Mouse (Mus musculus) embryonic stem cell, embryonic (primary cell): Measurements from ENCODE around the gene Nit1.

Experiments used
- CTCF ChIA-PET, 4 experiments: fragments of 300-600 bp in 2 of 4; fragments of 350-600 bp in 2 of 4; sonication (Branson Sonifier 250); formaldehyde crosslinking; loops; one replicate each; lab custom pipeline; 2022; ENCODE audit warnings: inconsistent platforms in 2 of 4; lab: Charles Lee
- POLR2A ChIA-PET, 4 experiments: fragments of 300-600 bp in 2 of 4; fragments of 350-600 bp in 2 of 4; sonication (Branson Sonifier 250); formaldehyde crosslinking; loops; one replicate each; lab custom pipeline; 2022; ENCODE audit warnings: antibody characterized with exemption in 4 of 4, inconsistent platforms in 1 of 4; lab: Charles Lee

Gene Nit1

GRCm38 (mm10) chr1:171345225-171346094 is at the start of gene Nit1, which contains the start of gene Pfdn2:
Gene Nit1, minus strand, starts transcription at chr1:171345646.
Gene Pfdn2, plus strand, starts transcription at chr1:171345670.
- POLR2A ChIA-PET: interaction anchor here (0.6 to 8.7 kb wide), 63 partner anchors 7 to 233 kb away, joined by 3 to 90 read pairs (median 4); partner anchors contain the start of genes Dedd (in 4 of the 4), Klhdc9 (in 3 of the 4), Ppox (in 3 of the 4) and B4galt3 (in 2 of the 4)
- CTCF ChIA-PET: interaction anchor here (0.5 to 2.9 kb wide), 14 partner anchors 11 to 125 kb away, joined by 3 to 14 read pairs (median 4); partner anchors contain the start of gene Klhdc9 (in 2 of the 4)

DNA sequence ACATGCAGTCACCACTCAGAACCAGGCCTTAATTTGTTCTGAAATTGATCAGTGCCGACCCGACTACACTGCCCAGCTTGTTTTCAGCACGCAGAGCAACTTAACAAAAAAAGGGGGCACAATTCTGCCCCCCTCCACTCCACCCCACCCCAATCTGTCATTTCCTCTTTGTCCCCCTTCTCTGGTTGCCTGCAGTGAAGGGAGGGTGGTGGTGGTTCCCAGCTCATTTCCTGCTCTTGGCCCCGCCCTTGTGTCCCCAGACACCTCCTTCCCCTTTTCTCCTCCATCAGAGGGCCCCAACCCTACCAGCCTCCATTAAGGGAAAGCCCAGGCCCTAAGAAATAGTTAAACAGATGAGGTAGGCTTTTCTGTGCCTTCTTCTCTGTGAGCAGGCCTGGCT is 44.7 kb upstream of the Nit1 start:
- POLR2A ChIA-PET: interaction anchor here (0.5 to 2.9 kb wide), 38 partner anchors 8 to 273 kb away, joined by 3 to 18 read pairs (median 4); partner anchors contain the start of genes Klhdc9 (in 3 of the 4), Usf1 (in 3 of the 4), F11r (in 2 of the 4) and Ppox (in 1 of the 4)

GRCm38 (mm10) chr1:171388376-171389102 is 43.1 kb upstream of the Nit1 start, which contains the start of gene Arhgap30:
Gene Arhgap30, plus strand, starts transcription at chr1:171388954.
- ChIA-PET POLR2A (interaction anchor here (0.8 to 2.9 kb wide), 28 partner anchors 8 to 300 kb away, joined by 3 to 18 read pairs (median 5); partner anchors contain the start of genes Usf1 (in 2 of the 4), Cfap126 (in 1 of the 4), Dedd (in 1 of the 4) and F11r (in 1 of the 4)), CTCF (interaction anchor here (0.5 to 2.2 kb wide), 13 partner anchors 8 to 228 kb away, joined by 3 to 10 read pairs (median 3); partner anchors contain the start of gene Klhdc9 (in 1 of the 4))

More for the DNA sequence above, 44.7 kb upstream of the Nit1 start:
- CTCF ChIA-PET: interaction anchor here in 2 of 4 experiments (0.6 to 2.2 kb wide), 6 partner anchors 10 to 174 kb away, joined by 3 to 7 read pairs (median 4); partner anchors contain the start of gene Ppox (in 1 of the 2)

DNA sequence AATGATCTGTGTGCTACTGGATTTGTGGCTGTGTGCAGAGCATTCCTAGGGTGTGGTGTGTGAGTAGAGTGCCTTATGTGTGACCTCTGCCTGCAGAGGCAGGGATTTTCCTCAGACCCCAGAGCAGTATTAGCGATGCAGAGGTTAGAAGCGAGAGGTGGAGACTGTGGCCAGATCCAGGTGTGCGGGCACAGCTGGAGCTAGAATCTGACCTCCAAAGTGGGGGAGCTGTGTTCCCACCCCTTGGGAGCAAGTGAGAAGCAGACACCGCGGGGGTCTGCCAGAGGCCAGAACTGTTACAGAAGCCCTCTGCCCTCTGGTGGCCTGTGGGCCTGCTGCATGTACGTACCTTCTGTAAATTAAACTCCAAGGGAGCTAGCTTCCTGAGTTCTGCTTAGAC is 41.7 kb upstream of the Nit1 start:
- ChIA-PET POLR2A (interaction anchor here in 3 of 4 experiments (0.5 to 2.0 kb wide), 10 partner anchors 9 to 115 kb away, joined by 3 to 7 read pairs (median 4); partner anchors contain the start of genes Klhdc9 (in 3 of the 3) and Usf1 (in 1 of the 3)), CTCF (interaction anchor here (0.5 to 2.2 kb wide), 28 partner anchors 9 to 282 kb away, joined by 3 to 10 read pairs (median 4); partner anchors contain the start of genes Klhdc9 (in 3 of the 4), F11r (in 1 of the 4), Nectin4 (in 1 of the 4) and Usf1 (in 1 of the 4))

DNA sequence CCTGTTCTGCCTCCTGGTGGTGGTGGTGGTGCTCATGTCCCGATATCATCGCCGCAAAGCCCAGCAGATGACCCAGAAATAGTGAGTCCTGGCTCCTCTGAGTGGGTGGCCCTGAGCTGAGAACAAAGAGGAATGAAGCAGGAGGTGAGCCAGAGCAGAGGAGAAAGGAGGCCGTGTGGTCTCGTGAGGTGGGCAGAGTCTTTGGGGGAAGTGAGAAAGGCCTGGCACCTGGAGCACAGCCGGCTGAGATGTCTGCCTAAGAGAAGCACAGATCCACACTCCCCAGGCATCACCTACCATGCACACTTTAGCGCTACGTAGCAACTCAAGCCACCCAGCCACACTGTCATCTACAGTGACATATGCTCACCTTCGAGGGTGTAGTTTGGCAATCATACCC is 39.7 kb upstream of the Nit1 start:
- ChIA-PET POLR2A (interaction anchor here in 3 of 4 experiments (0.5 to 3.9 kb wide), 17 partner anchors 10 to 162 kb away, joined by 3 to 25 read pairs (median 5); partner anchors contain the start of genes Klhdc9 (in 3 of the 3), B4galt3 (in 1 of the 3), F11r (in 1 of the 3) and Nit1 (in 1 of the 3)), CTCF (interaction anchor here in 3 of 4 experiments (0.5 to 1.4 kb wide), 8 partner anchors 16 to 384 kb away, joined by 3 to 8 read pairs (median 4); partner anchors contain the start of genes Adamts4 (in 1 of the 3) and Klhdc9 (in 1 of the 3))

DNA sequence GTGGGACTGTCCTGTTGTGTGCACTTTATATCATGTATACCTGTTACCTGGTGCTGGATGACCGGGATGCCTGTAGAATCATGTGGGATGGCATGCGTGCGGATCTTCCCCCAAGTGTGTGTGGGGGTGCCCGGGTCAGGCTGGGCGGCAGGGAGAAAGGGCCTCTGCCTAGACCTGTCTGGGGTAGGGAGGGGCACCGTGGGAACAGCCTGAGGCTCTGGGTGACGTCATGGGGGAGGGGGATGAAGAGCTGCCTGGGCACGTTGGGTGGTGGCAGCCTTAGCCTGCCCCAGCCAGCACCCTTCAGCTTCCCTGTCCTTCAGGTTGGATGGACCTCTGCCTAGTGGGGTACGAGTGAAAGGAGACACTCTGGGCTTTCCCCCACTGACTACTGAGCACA is 38.9 kb upstream of the Nit1 start:
- ChIA-PET POLR2A (interaction anchor here (0.7 to 3.9 kb wide), 20 partner anchors 9 to 118 kb away, joined by 3 to 25 read pairs (median 4); partner anchors contain the start of genes Klhdc9 (in 3 of the 4), F11r (in 1 of the 4), Nit1 (in 1 of the 4) and Pfdn2 (in 1 of the 4)), CTCF (interaction anchor here (0.6 to 1.4 kb wide), 12 partner anchors 9 to 1000 kb away, joined by 3 to 9 read pairs (median 4); partner anchors contain the start of genes Klhdc9 (in 1 of the 4) and Usf1 (in 1 of the 4))

DNA sequence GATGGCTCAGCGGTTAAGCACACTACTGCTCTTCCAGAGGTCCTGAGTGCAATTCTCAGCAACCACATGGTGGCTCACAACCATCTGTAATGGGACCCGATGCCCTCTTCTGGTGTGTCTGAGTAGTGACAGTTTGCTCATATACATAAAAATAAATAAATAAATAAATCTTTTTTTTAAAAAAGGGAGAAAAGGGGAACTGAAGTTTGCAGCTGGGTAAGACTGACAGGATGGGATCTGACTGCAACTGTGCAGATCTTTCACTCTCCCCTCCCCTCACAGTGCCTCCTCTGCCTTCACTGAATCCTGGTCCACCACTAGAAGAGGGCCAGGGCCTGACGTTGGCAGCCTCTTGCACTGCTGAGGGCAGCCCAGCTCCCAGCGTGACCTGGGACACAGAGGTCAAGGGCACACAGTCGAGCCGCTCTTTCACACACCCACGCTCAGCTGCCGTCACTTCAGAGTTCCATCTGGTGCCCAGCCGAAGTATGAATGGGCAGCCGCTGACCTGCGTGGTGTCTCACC is 36.7 kb upstream of the Nit1 start:
- ChIA-PET CTCF (interaction anchor here in 2 of 4 experiments (1.0 kb wide), 2 partner anchors 21 to 122 kb away, joined by 3 read pairs; no protein-coding TSS in a partner anchor), POLR2A (interaction anchor here in 2 of 4 experiments (0.6 to 1.7 kb wide), 6 partner anchors 8 to 819 kb away, joined by 3 to 6 read pairs (median 3); no protein-coding TSS in a partner anchor)

DNA sequence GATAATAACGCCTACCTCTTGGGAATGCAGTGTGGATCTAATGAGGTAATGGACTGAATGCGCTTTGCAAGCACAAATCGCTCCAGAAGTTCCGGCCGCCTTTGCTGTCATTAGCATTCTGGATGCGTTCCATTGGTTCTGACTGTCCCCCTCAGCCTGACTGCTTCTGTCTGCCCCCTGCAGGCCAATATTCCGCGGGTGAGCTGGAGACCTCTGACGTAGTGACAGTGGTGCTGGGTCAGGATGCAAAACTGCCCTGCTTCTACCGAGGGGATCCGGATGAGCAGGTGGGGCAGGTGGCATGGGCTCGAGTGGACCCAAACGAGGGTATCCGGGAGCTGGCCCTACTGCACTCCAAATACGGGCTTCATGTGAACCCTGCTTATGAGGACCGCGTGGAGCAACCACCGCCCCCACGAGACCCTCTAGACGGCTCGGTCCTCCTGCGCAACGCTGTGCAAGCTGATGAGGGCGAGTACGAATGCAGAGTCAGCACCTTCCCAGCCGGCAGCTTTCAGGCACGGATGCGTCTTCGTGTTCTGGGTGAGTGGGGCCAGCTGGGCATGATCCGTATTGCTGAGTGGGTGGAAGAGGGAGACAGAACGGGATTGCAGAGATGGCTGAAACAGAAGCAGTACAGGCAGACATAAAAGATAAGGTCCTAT is 34.6 kb upstream of the Nit1 start:
- ChIA-PET CTCF (interaction anchor here (0.5 to 2.4 kb wide), 36 partner anchors 9 to 985 kb away, joined by 3 to 15 read pairs (median 4); partner anchors contain the start of genes Nectin4 (in 2 of the 4), Adamts4 (in 1 of the 4), F11r (in 1 of the 4) and Klhdc9 (in 1 of the 4)), POLR2A (interaction anchor here in 3 of 4 experiments (0.6 to 2.2 kb wide), 24 partner anchors 9 to 122 kb away, joined by 3 to 12 read pairs (median 3); partner anchors contain the start of genes Klhdc9 (in 2 of the 3), Arhgap30 (in 1 of the 3), B4galt3 (in 1 of the 3) and Nectin4 (in 1 of the 3))

GRCm38 (mm10) chr1:171378298-171378697 is 32.9 kb upstream of the Nit1 start:
- CTCF ChIA-PET: interaction anchor here in 1 of 4 experiments (1.0 kb wide), 1 partner anchor 9 kb away, joined by 3 read pairs; no protein-coding TSS in a partner anchor
- POLR2A ChIA-PET: interaction anchor here in 1 of 4 experiments (0.8 to 1.3 kb wide), 4 partner anchors 10 to 48 kb away, joined by 3 to 4 read pairs (median 3); partner anchors contain the start of genes Nit1 and Pfdn2

GRCm38 (mm10) chr1:171375646-171376097 is 30.2 kb upstream of the Nit1 start:
- CTCF ChIA-PET: interaction anchor here in 2 of 4 experiments (0.7 to 1.4 kb wide), 3 partner anchors 9 to 180 kb away, joined by 3 to 6 read pairs (median 4); partner anchors contain the start of gene Pcp4l1 (in 1 of the 2)

GRCm38 (mm10) chr1:171373946-171374345 is 28.5 kb upstream of the Nit1 start:
- ChIA-PET CTCF (interaction anchor here in 3 of 4 experiments (0.6 to 6.0 kb wide), 9 partner anchors 11 to 128 kb away, joined by 3 to 43 read pairs (median 4); partner anchors contain the start of genes Klhdc9 (in 2 of the 3) and Arhgap30 (in 1 of the 3)), POLR2A (interaction anchor here in 3 of 4 experiments (0.6 to 3.9 kb wide), 22 partner anchors 8 to 1962 kb away, joined by 3 to 22 read pairs (median 4); partner anchors contain the start of genes Klhdc9 (in 2 of the 3), Nit1 (in 2 of the 3), Pfdn2 (in 2 of the 3) and Dedd (in 1 of the 3))

More at GRCm38 (mm10) chr1:171375646-171376097, 30.2 kb upstream of the Nit1 start:
- POLR2A ChIA-PET: interaction anchor here in 2 of 4 experiments (0.7 to 1.8 kb wide), 9 partner anchors 8 to 127 kb away, joined by 3 to 7 read pairs (median 4); partner anchors contain the start of gene Klhdc9 (in 1 of the 2)

DNA sequence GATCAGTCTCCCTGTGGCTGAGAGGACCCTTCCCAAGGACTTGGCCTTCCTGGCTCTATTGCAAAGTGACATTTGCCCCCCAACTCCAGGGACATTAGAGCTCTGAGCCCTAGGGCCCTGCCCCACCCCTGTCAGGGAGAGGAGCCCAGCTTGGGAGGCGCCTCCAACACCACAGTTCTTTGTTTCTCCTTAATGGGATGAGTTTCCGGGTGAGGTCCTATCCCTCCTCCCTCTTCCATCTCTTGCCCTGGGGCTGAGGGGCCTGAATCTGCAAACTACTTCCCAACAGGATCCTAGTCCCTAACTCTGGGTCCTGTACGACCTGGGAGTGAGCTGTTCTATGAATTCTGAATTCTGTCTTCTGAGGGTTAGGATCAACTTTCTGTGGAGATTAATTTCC is 27.4 kb upstream of the Nit1 start:
- ChIA-PET CTCF (interaction anchor here in 2 of 4 experiments (0.6 to 6.0 kb wide), 8 partner anchors 12 to 129 kb away, joined by 3 to 43 read pairs (median 4); partner anchors contain the start of genes Klhdc9 (in 2 of the 2), Nit1 (in 1 of the 2) and Pfdn2 (in 1 of the 2)), POLR2A (interaction anchor here in 3 of 4 experiments (0.6 to 3.9 kb wide), 18 partner anchors 9 to 322 kb away, joined by 3 to 22 read pairs (median 4); partner anchors contain the start of genes Klhdc9 (in 3 of the 3), Usf1 (in 2 of the 3), Arhgap30 (in 1 of the 3) and B4galt3 (in 1 of the 3))

DNA sequence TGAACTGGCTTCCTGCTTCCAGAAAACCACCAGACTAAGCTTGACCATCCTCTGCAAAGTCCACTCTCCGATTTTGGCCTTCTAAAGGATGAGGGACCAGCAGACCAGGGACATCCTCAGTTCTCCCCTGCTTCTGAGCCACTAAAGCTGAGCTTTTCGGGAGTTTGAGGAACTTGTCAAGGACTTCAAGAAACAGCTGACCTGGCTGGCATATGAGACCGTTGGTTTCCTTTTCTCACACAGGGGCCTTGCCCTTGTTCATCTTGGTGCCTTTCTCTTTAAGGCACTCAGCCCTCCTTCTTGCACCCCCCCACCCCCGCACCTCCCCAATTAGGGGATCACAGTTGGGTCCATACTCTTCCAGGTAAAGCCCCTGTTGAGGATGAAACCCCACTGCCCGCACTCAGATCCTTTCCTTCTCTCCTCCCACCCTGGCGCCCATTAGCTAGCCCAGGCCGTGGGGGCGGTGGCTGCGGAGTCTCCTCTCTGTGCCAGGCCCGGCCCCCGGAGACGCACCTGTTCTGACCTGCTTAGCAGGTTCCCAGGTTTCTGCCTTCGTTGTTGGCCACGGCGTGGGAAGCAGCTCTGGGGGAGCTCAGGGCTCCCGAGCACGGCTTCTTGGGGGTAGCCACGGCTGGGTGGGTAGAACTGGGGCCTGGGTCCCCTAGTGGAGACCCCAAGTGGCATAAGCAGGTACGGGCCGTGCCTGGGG is 24.6 kb upstream of the Nit1 start, which contains the start of gene Nectin4:
Gene Nectin4 (plus strand): TSS at position 255 of the 712 bp plus-strand sequence.
- ChIA-PET POLR2A (interaction anchor here in 2 of 4 experiments (0.5 to 3.9 kb wide), 16 partner anchors 8 to 265 kb away, joined by 3 to 22 read pairs (median 4); partner anchors contain the start of genes Dedd (in 2 of the 2), Klhdc9 (in 2 of the 2) and Alyref2 (in 1 of the 2)), CTCF (interaction anchor here in 3 of 4 experiments (0.5 to 6.0 kb wide), 9 partner anchors 9 to 107 kb away, joined by 3 to 43 read pairs (median 4); partner anchors contain the start of gene Klhdc9 (in 2 of the 3))
